Comparison of ENCODE assay signal across 8 mouse cellular contexts in genomic region chr1:40325711-40326327, GRCm38 (mm10). TPM values are rescaled to one million over a fixed set of nuclear protein-coding genes. Genes with fewer than 3 reads are reported as not detected.
DNase-seq lines count a peak whose midpoint lies in the region; ATAC-seq and TF ChIP-seq lines count a peak whose summit lies in the region.

No protein-coding gene starts in this region.

- H3K9ac ChIP-seq in forebrain, embryonic 12.5 days: peak overlapping the region; percentile 49
- peak overlapping the region; percentile 50 for H3K9ac ChIP-seq in limb, embryonic 14.5 days (ENCODE audit: low read depth, low read length, severe bottlenecking)

- TF ChIP-seq CTCF in spleen, adult 2 months (IDR thresholded peaks at IDR 0.05; ENCODE audit: extremely low read depth, insufficient read depth, insufficient read length, insufficient replicate concordance): no peak
- no peak for TF ChIP-seq CTCF in small intestine, adult 2 months (IDR thresholded peaks at IDR 0.05; ENCODE audit: extremely low read depth, insufficient read length, insufficient replicate concordance, low read depth, low read length)

- peaks cover 5% of the 10 kb centered on the region; the same call in 1 of the 2 replicates for H3K4me1 ChIP-seq in spleen, adult 2 months (ENCODE audit: control insufficient read depth, insufficient read depth, insufficient read length)
- H3K4me1 ChIP-seq in forebrain, embryonic 12.5 days: peaks cover 15% of the 10 kb centered on the region
- peaks cover 12% of the 10 kb centered on the region for H3K4me1 ChIP-seq in limb, embryonic 14.5 days (ENCODE audit: control insufficient read depth, insufficient read depth, low read length)
- H3K4me1 ChIP-seq in small intestine, adult 2 months (ENCODE audit: control insufficient read depth, insufficient read depth, insufficient read length, low read length): no peaks in the 10 kb centered on the region

- peak overlapping the region; percentile 23; the same call in 1 of the 2 replicates for H3K4me3 ChIP-seq in spleen, adult 2 months (ENCODE audit: extremely low read depth, insufficient read depth, insufficient read length)
- peak overlapping the region; percentile 35 for H3K4me3 ChIP-seq in forebrain, embryonic 12.5 days (replicated peaks)
- H3K4me3 ChIP-seq in limb, embryonic 14.5 days (replicated peaks; ENCODE audit: low read length): peak overlapping the region; percentile 40
- peak overlapping the region; percentile 40 for H3K4me3 ChIP-seq in small intestine, adult 2 months (ENCODE audit: low read depth, low read length)

- no peak overlapping the region for H3K27ac ChIP-seq in spleen, adult 2 months (ENCODE audit: insufficient read depth, low read length)
- H3K27ac ChIP-seq in forebrain, embryonic 12.5 days: no peak overlapping the region
- H3K27ac ChIP-seq in limb, embryonic 14.5 days (replicated peaks; ENCODE audit: low read depth, low read length): no peak overlapping the region
- H3K27ac ChIP-seq in small intestine, adult 2 months (ENCODE audit: insufficient read depth, low read depth, low read length): no peak overlapping the region

- no peaks in the 10 kb centered on the region for H3K27me3 ChIP-seq in spleen, adult 2 months (ENCODE audit: control insufficient read depth, insufficient read depth, low read length)
- H3K27me3 ChIP-seq in forebrain, embryonic 12.5 days: peaks cover 28% of the 10 kb centered on the region
- H3K27me3 ChIP-seq in limb, embryonic 14.5 days (ENCODE audit: control insufficient read depth, insufficient read depth, low read length): peaks cover 21% of the 10 kb centered on the region
- H3K27me3 ChIP-seq in small intestine, adult 2 months (ENCODE audit: control insufficient read depth, insufficient read depth, low read length): no peaks in the 10 kb centered on the region

- no peaks in the 10 kb centered on the region for H3K9me3 ChIP-seq in forebrain, embryonic 12.5 days
- no peaks in the 10 kb centered on the region for H3K9me3 ChIP-seq in limb, embryonic 14.5 days (ENCODE audit: control insufficient read depth, low read length)

- WGBS in spleen, adult 2 months: 74% methylated on average over 29 of the region's 29 CpGs
- WGBS in forebrain, embryonic 12.5 days: 1% methylated on average over 29 of the region's 29 CpGs
- 3% methylated on average over 26 of the region's 29 CpGs for WGBS in limb, embryonic 14.5 days
- WGBS in small intestine, adult 2 months: 16% methylated on average over 29 of the region's 29 CpGs

- H3K4me2 ChIP-seq in forebrain, embryonic 12.5 days: peak overlapping the region; percentile 66
- peak overlapping the region; percentile 82 for H3K4me2 ChIP-seq in limb, embryonic 14.5 days (replicated peaks; ENCODE audit: low read depth, low read length, severe bottlenecking)

- no peak for DNase-seq in spleen, adult 2 months (ENCODE audit: low read depth in 1 of 2, low spot score in 2 of 2)
- no peak for DNase-seq in spleen, postnatal 10 days (ENCODE audit: low spot score in 2 of 2)
- no peak for DNase-seq in limb, embryonic 14.5 days (ENCODE audit: low spot score)
- DNase-seq in left cerebral cortex, adult 18-20 months (ENCODE audit: low spot score in 2 of 2): no peak
- no peak for DNase-seq in adipocyte (ENCODE audit: low spot score)
- DNase-seq in frontal cortex, postnatal 25 days (ENCODE audit: low spot score in 2 of 2): no peak

- no peaks in the 10 kb centered on the region for H3K36me3 ChIP-seq in spleen, adult 2 months (ENCODE audit: control insufficient read depth, insufficient read depth, low read length)
- H3K36me3 ChIP-seq in forebrain, embryonic 12.5 days (replicated peaks): no peaks in the 10 kb centered on the region
- no peaks in the 10 kb centered on the region for H3K36me3 ChIP-seq in limb, embryonic 14.5 days (ENCODE audit: control insufficient read depth, insufficient read depth, low read length)
- no peaks in the 10 kb centered on the region for H3K36me3 ChIP-seq in small intestine, adult 2 months (ENCODE audit: control insufficient read depth, insufficient read depth, low read length)

- no peak for ATAC-seq in forebrain, embryonic 12.5 days (ENCODE audit: low FRiP score)
- ATAC-seq in limb, embryonic 14.5 days (ENCODE audit: low FRiP score, low read depth): peak; percentile 37; the same call in 1 of the 2 replicates

- no peak for TF ChIP-seq POLR2A in spleen, adult 2 months (IDR thresholded peaks at IDR 0.05; ENCODE audit: low read depth, low read length)
- no peak for TF ChIP-seq POLR2A in limb, embryonic 14.5 days (IDR thresholded peaks at IDR 0.05; ENCODE audit: borderline replicate concordance, extremely low read depth, insufficient read depth, insufficient read length)
- TF ChIP-seq POLR2A in small intestine, adult 2 months (IDR thresholded peaks at IDR 0.05; ENCODE audit: low read depth, low read length): no peak

RNA-seq across cellular contexts. Expression of gene Il1rl2, which starts 1.4 kb away (rescaled TPM):
- polyA plus RNA-seq in spleen, adult 2 months (2012; rRNA removed): 1.3 and 1.9 TPM in 2 replicates
- 1.4 and 1.6 TPM in 2 replicates for polyA plus RNA-seq in forebrain, embryonic 12.5 days (2016; fragmentation: Nextera tagmentation; extraction: Ambion mirVana)
- polyA plus RNA-seq in limb, embryonic 14.5 days (2012; rRNA removed): 7.6 and 7.8 TPM in 2 replicates
- 4.5 and 5.9 TPM in 2 replicates for polyA plus RNA-seq in limb, embryonic 14.5 days (2014; fragmentation: Nextera tagmentation; extraction: Ambion mirVana)
- 0.53 and 0.90 TPM in 2 replicates for polyA plus RNA-seq in small intestine, adult 2 months (2012; rRNA removed)
- total RNA-seq in left cerebral cortex, adult 18-20 months (2021): 1 to 10 TPM; 1.2 to 1.5 TPM
